Mouse (Mus musculus): ENCODE data around the gene Olfr556. TPM values are rescaled to one million over a fixed set of nuclear protein-coding genes. Genes with fewer than 3 reads are reported as not detected.

The Olfr556 gene
- polyA plus RNA-seq, 1 experiment from 2014 or later = not detected

DNA sequence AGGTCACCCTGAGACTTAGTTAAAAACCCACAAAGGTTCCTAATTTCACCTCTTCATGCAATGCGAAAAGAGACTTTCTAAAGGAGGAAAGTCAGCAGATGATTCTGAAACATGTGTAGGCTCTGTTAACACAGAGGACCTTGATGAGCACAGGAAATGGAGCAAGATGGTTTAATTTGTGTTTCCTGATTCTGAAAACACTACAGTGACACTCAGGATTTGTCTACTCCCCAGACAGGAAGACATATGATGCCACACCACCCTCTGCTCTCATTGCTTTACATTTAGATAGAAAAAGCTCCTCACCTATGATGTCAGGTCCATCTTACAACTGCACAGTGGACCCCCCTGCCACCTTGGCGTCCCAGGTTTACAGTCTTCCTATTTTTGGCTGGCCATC, 11.5 kb downstream of the Olfr556 start:
- Histone ChIP-seq H3K27ac (ENCODE audit: low read depth, low read length) (no peak overlapping the region), H3K36me3 (ENCODE audit: control insufficient read depth, insufficient read depth, low read length) (no peaks in the 10 kb centered on the region), H3K9me3 (replicated peaks; ENCODE audit: control insufficient read depth, low read length) (no peaks in the 10 kb centered on the region), H3K4me2 (no peak overlapping the region), H3K4me1 (ENCODE audit: control insufficient read depth, insufficient read depth, low read length) (peaks cover 4% of the 10 kb centered on the region; the same call in 1 of the 2 replicates), H3K27me3 (ENCODE audit: control insufficient read depth, insufficient read depth, low read length) (no peaks in the 10 kb centered on the region), H3K4me3 (ENCODE audit: low read depth, low read length) (no peak overlapping the region), H3K9ac (ENCODE audit: low read depth, low read length) (no peak overlapping the region)
- WGBS (ENCODE audit: insufficient replicate concordance) = 68% methylated on average over 2 of the region's 2 CpGs
- no peak for ATAC-seq (replicated peaks; ENCODE audit: insufficient number of reproducible peaks, low FRiP score, low TSS enrichment)

DNA sequence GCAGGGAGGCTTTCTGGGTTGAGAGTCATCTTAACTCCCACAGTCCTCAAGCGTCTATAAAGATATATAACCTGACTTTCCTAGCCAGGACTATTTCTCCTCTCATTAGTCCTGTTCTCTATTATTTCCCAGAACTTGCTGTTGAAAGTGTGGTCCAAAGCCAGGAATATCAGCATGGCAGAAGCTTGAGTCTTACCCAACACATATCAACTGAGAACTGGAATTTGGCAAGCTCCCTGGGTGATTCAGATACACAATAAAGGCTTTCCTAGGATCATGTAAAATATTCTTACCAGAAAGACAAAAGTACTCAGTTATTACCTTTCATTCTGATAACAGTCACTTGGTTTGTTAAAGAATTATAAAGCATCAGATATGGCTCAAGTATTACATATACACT, 17.2 kb downstream of the Olfr556 start:
- H3K27ac ChIP-seq (ENCODE audit: low read depth, low read length) = no peak overlapping the region
- H3K9me3 ChIP-seq (replicated peaks; ENCODE audit: control insufficient read depth, low read length) = no peaks in the 10 kb centered on the region
- WGBS (ENCODE audit: insufficient replicate concordance) = 76% methylated on average over 1 of the region's 1 CpGs
- H3K4me1 ChIP-seq (ENCODE audit: control insufficient read depth, insufficient read depth, low read length) = peaks cover 4% of the 10 kb centered on the region; the same call in 1 of the 2 replicates
- H3K4me2 ChIP-seq = no peak overlapping the region
- H3K36me3 ChIP-seq (ENCODE audit: control insufficient read depth, insufficient read depth, low read length) = no peaks in the 10 kb centered on the region
- ATAC-seq (replicated peaks; ENCODE audit: insufficient number of reproducible peaks, low FRiP score, low TSS enrichment) = no peak
- H3K9ac ChIP-seq (ENCODE audit: low read depth, low read length) = no peak overlapping the region
- H3K27me3 ChIP-seq (ENCODE audit: control insufficient read depth, insufficient read depth, low read length) = no peaks in the 10 kb centered on the region
- H3K4me3 ChIP-seq (ENCODE audit: low read depth, low read length) = no peak overlapping the region

DNA sequence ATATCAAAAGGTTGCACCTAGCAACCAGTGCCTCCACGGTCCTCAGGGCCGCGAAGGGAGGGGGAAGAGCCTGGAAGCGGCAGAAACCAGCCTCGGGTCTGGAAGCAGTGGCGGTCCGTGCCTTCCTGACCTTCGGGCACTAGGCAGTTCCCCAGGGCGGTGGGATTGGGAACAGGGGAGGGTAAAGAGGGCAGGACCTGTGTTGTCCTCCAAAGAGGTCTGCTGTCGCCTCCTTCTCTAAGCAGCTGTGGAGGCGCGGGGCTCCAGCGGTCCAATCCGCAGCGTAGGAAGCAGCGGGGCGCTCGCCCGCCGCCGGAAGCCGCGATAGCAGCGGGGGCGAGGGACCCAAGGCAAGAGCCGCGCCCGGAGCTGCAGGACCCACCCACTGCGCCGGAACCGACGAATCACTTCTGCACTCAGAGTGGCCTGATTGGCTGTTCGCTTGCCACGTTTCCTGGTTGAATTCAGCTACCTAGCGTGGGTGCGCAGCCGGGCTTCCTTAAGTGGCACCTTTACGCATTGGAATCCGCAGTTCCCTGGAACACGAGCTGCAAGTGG, 22.3 kb downstream of the Olfr556 start, which contains the start of gene Trim68:
Gene Trim68 (minus strand): TSS at position 384 of the 558 bp plus-strand sequence.
- Histone ChIP-seq H3K9ac (ENCODE audit: low read depth, low read length) (peak within 1 kb of the TSS; percentile 87), H3K9me3 (replicated peaks; ENCODE audit: control insufficient read depth, low read length) (no peaks in the 10 kb centered on the region), H3K36me3 (ENCODE audit: control insufficient read depth, insufficient read depth, low read length) (no peaks in the 10 kb centered on the region), H3K4me2 (peak within 1 kb of the TSS; percentile 68), H3K27ac (ENCODE audit: low read depth, low read length) (peak within 1 kb of the TSS; percentile 88), H3K27me3 (ENCODE audit: control insufficient read depth, insufficient read depth, low read length) (no peaks in the 10 kb centered on the region), H3K4me3 (ENCODE audit: low read depth, low read length) (peak within 1 kb of the TSS; percentile 71), H3K4me1 (ENCODE audit: control insufficient read depth, insufficient read depth, low read length) (no peaks in the 10 kb centered on the region)
- ATAC-seq (replicated peaks; ENCODE audit: insufficient number of reproducible peaks, low FRiP score, low TSS enrichment) = peak; percentile 98
- WGBS (ENCODE audit: insufficient replicate concordance) = under 1% methylated on average over 38 of the region's 40 CpGs

DNA sequence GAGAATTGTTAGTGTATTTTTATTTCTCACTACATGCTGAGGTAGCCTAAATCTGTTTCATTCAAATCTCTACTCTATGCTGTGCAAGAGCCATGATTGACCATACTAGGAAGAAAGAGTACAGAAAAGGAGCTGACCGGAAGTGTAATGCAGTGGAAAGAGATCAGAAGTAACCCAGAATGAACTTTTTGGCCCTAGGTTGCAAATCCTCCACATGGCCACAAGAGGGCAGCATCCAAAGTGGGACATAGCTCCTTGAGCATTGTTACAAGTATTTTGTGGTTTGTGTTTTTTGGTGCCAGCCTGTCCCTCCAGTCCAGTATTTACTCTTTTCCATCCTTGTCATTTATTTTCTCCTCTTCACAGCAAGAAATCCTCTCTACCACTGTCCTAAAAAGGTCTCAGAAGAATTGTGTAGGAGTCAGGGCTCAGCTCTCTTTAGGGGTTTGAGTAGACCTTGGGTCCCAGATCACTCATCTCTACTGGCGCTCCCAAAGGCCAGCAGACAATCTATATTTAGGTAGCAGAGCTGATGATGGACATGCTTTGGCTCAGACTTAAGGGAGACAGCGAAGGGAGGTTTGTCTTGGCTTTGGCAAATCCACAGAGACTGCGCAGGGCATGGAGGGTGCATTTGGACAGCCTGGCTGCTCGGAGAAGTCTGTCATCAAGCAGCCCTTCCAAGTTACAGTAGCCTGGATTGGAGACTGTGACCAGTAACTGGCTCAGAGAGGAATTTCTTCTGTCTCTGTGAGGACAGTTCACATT, 30.8 kb downstream of the Olfr556 start, which contains the start of gene Olfr557:
Gene Olfr557 (plus strand): TSS at position 553 of the 768 bp plus-strand sequence.
- H3K4me3 ChIP-seq (ENCODE audit: low read depth, low read length) = no peak within 1 kb of the TSS
- H3K27me3 ChIP-seq (ENCODE audit: control insufficient read depth, insufficient read depth, low read length) = no peaks in the 10 kb centered on the region
- WGBS (ENCODE audit: insufficient replicate concordance) = 66% methylated on average over 5 of the region's 5 CpGs
- no peaks in the 10 kb centered on the region for H3K9me3 ChIP-seq (replicated peaks; ENCODE audit: control insufficient read depth, low read length)
- no peak for ATAC-seq (replicated peaks; ENCODE audit: insufficient number of reproducible peaks, low FRiP score, low TSS enrichment)
- H3K4me1 ChIP-seq (ENCODE audit: control insufficient read depth, insufficient read depth, low read length) = no peaks in the 10 kb centered on the region
- H3K9ac ChIP-seq (ENCODE audit: low read depth, low read length) = no peak within 1 kb of the TSS
- H3K4me2 ChIP-seq = no peak within 1 kb of the TSS
- H3K27ac ChIP-seq (ENCODE audit: low read depth, low read length) = no peak within 1 kb of the TSS
- H3K36me3 ChIP-seq (ENCODE audit: control insufficient read depth, insufficient read depth, low read length) = no peaks in the 10 kb centered on the region

DNA sequence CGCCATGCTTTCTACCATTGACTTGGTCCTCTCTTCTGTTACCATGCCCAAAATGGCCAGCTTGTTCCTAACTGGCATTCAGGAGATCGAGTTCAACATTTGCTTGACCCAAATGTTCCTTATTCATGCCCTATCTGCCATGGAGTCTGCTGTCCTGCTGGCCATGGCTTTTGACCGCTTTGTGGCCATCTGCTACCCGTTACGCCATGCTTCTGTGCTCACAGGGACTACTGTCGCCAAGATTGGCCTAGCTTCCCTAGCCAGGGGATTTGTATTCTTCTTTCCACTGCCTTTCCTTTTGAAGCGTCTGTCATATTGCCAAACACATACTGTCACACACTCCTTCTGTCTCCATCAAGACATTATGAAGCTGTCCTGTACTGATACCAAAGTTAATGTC, 33.8 kb downstream of the Olfr556 start:
- no peak overlapping the region for H3K27ac ChIP-seq (ENCODE audit: low read depth, low read length)
- no peaks in the 10 kb centered on the region for H3K36me3 ChIP-seq (ENCODE audit: control insufficient read depth, insufficient read depth, low read length)
- 83% methylated on average over 7 of the region's 7 CpGs for WGBS (ENCODE audit: insufficient replicate concordance)
- H3K4me3 ChIP-seq (ENCODE audit: low read depth, low read length) = no peak overlapping the region
- no peak for ATAC-seq (replicated peaks; ENCODE audit: insufficient number of reproducible peaks, low FRiP score, low TSS enrichment)
- no peaks in the 10 kb centered on the region for H3K27me3 ChIP-seq (ENCODE audit: control insufficient read depth, insufficient read depth, low read length)
- H3K9ac ChIP-seq (ENCODE audit: low read depth, low read length) = no peak overlapping the region
- no peaks in the 10 kb centered on the region for H3K4me1 ChIP-seq (ENCODE audit: control insufficient read depth, insufficient read depth, low read length)
- no peaks in the 10 kb centered on the region for H3K9me3 ChIP-seq (replicated peaks; ENCODE audit: control insufficient read depth, low read length)
- no peak overlapping the region for H3K4me2 ChIP-seq

DNA sequence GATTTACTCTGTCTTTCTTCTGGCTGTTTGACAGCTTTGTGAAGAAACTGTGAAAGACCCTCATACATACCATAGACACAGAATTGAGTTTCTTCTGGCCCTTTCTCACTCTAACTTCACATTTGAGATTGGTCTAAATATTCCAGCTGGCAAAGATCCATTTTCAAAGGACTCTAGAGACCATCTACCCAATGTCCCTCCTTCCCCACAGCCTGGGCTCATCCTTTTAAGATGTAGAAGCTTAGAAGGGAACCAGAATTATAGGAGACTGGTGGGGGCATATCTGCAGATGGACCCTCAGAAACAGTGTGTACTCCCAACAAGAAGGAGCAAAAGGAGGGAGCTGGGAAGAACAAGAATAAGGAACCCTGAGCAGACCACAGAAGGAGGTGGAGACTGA, 37.2 kb downstream of the Olfr556 start, which contains the start of gene Olfr558:
Gene Olfr558 (plus strand): TSS at position 301 of the 400 bp plus-strand sequence.
- H3K27me3 ChIP-seq (ENCODE audit: control insufficient read depth, insufficient read depth, low read length) = no peaks in the 10 kb centered on the region
- H3K9ac ChIP-seq (ENCODE audit: low read depth, low read length) = no peak within 1 kb of the TSS
- H3K27ac ChIP-seq (ENCODE audit: low read depth, low read length) = no peak within 1 kb of the TSS
- no peaks in the 10 kb centered on the region for H3K9me3 ChIP-seq (replicated peaks; ENCODE audit: control insufficient read depth, low read length)
- no peaks in the 10 kb centered on the region for H3K36me3 ChIP-seq (ENCODE audit: control insufficient read depth, insufficient read depth, low read length)
- no peak for ATAC-seq (replicated peaks; ENCODE audit: insufficient number of reproducible peaks, low FRiP score, low TSS enrichment)
- H3K4me2 ChIP-seq = no peak within 1 kb of the TSS
- no peak within 1 kb of the TSS for H3K4me3 ChIP-seq (ENCODE audit: low read depth, low read length)
- no peaks in the 10 kb centered on the region for H3K4me1 ChIP-seq (ENCODE audit: control insufficient read depth, insufficient read depth, low read length)

DNA sequence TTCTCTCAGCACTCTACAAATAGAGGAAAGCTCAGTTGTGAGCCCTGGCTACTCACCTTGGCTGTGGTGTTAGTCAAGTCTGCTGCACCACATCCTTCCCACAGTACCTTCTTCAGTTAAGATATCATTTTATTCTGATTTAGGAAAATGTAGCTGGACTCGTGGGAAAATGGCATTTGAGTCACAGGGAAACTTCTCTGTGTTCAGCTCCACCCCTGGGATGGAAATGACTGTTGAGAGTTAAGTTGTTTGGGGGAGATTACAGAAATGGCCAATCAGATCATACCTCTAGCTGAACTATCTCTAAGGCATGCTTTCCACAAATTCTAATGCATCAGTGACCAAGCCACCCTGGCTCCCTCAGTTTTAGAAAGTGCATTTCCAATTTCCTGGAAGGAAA, 54.3 kb downstream of the Olfr556 start, which contains the start of gene Olfr33:
Gene Olfr33 (minus strand): TSS at position 101 of the 400 bp plus-strand sequence.
- H3K36me3 ChIP-seq (ENCODE audit: control insufficient read depth, insufficient read depth, low read length) = no peaks in the 10 kb centered on the region
- ATAC-seq (replicated peaks; ENCODE audit: insufficient number of reproducible peaks, low FRiP score, low TSS enrichment) = no peak
- no peaks in the 10 kb centered on the region for H3K4me1 ChIP-seq (ENCODE audit: control insufficient read depth, insufficient read depth, low read length)
- no peak within 1 kb of the TSS for H3K4me3 ChIP-seq (ENCODE audit: low read depth, low read length)
- WGBS (ENCODE audit: insufficient replicate concordance) = 29% methylated on average over 1 of the region's 1 CpGs
- H3K9ac ChIP-seq (ENCODE audit: low read depth, low read length) = no peak within 1 kb of the TSS
- no peak within 1 kb of the TSS for H3K27ac ChIP-seq (ENCODE audit: low read depth, low read length)
- H3K4me2 ChIP-seq = no peak within 1 kb of the TSS
- no peaks in the 10 kb centered on the region for H3K9me3 ChIP-seq (replicated peaks; ENCODE audit: control insufficient read depth, low read length)
- H3K27me3 ChIP-seq (ENCODE audit: control insufficient read depth, insufficient read depth, low read length) = no peaks in the 10 kb centered on the region

Measured in heart, embryonic 11.5 days (tissue).